Mouse (Mus musculus): ENCODE data around the gene Tbk1. TPM values are rescaled to one million over a fixed set of nuclear protein-coding genes. Genes with fewer than 3 reads are reported as not detected.
A peak's percentile ranks its signal among the peaks of the same experiment; 100 is the strongest.

The Tbk1 gene
- total and polyA plus RNA-seq, 3 experiments, result 29.5 to 46.0 (median 44.0) TPM

GRCm38 (mm10) chr10:121625407-121626185 is 39.0 kb upstream of the Tbk1 start:
- Histone ChIP-seq H3K27ac (ENCODE audit: insufficient read depth, low read depth) (peak overlapping the region; percentile 91), H3K9ac (ENCODE audit: insufficient read depth, low read depth) (peak overlapping the region; percentile 98), H3K4me3 (replicated peaks in 1 of 3; ENCODE audit: low read depth in 2 of 3, low read length in 2 of 3, poor library complexity in 1 of 3) (peak overlapping the region; percentile 82 to 93 (median 85)), H3K4me2 (ENCODE audit: insufficient read depth, low read depth, poor library complexity, severe bottlenecking) (peak overlapping the region; percentile 93), H3K36me3 (replicated peaks in 1 of 2; ENCODE audit: control insufficient read depth in 1 of 2, insufficient read depth in 1 of 2, low read length in 1 of 2) (peaks cover 13 to 32% of the 10 kb centered on the region in 2 experiments), H3K4me1 (ENCODE audit: control insufficient read depth in 1 of 2, insufficient read depth in 2 of 2) (peaks cover 15 to 36% of the 10 kb centered on the region in 2 experiments), H3K79me2 (replicated peaks; ENCODE audit: control insufficient read depth, extremely low read depth, insufficient read depth, poor library complexity, severe bottlenecking) (peaks cover 47% of the 10 kb centered on the region), H3K9me3 (replicated peaks; ENCODE audit: low read length) (no peaks in the 10 kb centered on the region), H3K27me3 (replicated peaks) (no peaks in the 10 kb centered on the region)
- dilution Hi-C loops (cut with MboI; ENCODE audit: extremely low pct_ligation_motif_present, extremely low pct_unique_long_range_greater_than_20kb, low sequenced_read_pairs), result no loop called here
- in situ Hi-C loops (cut with MboI; ENCODE audit: low pct_ligation_motif_present, low pct_unique_long_range_greater_than_20kb, low sequenced_read_pairs), result no loop called here
- no peak for TF ChIP-seq E2F4 (IDR thresholded peaks at IDR 0.05; ENCODE audit: insufficient replicate concordance, low read depth, low read length)
- peak; percentile 72; the same call in 1 of the 2 replicates for TF ChIP-seq MAX (IDR thresholded peaks at IDR 0.05; ENCODE audit: low read length)
- no peak for TF ChIP-seq NELFE (IDR thresholded peaks at IDR 0.05; ENCODE audit: low read depth, low read length)
- TF ChIP-seq RCOR1 (conservative IDR thresholded peaks at IDR 0.05; ENCODE audit: low read depth, low read length), result no peak
- no peak; the same call in 1 of the 2 replicates for TF ChIP-seq ZMIZ1 (IDR thresholded peaks at IDR 0.05; ENCODE audit: low read depth, low read length)
- no peak for TF ChIP-seq GABPA (IDR thresholded peaks at IDR 0.05; ENCODE audit: insufficient replicate concordance, low read depth, low read length)
- no peak for TF ChIP-seq RAD21 (IDR thresholded peaks at IDR 0.05; ENCODE audit: low read depth, low read length)
- no peak for TF ChIP-seq CHD2 (IDR thresholded peaks at IDR 0.05; ENCODE audit: low read length)
- TF ChIP-seq JUN (IDR thresholded peaks at IDR 0.05; ENCODE audit: insufficient read depth, low read depth, low read length), result no peak
- TF ChIP-seq JUND (conservative IDR thresholded peaks at IDR 0.05; ENCODE audit: low read depth, low read length), result no peak
- no peak for TF ChIP-seq HCFC1 (IDR thresholded peaks at IDR 0.05; ENCODE audit: low read depth, low read length)
- TF ChIP-seq SMC3 (IDR thresholded peaks at IDR 0.05; ENCODE audit: low read depth, low read length), result no peak
- TF ChIP-seq MYC (IDR thresholded peaks at IDR 0.05; ENCODE audit: low read depth, low read length), result no peak; the same call in none of the 2 replicates
- TF ChIP-seq ELF1 (IDR thresholded peaks at IDR 0.05; ENCODE audit: low read depth, low read length), result no peak
- TF ChIP-seq POLR2AphosphoS2 (IDR thresholded peaks at IDR 0.05; ENCODE audit: low read depth, low read length), result no peak
- peak; percentile 18; the same call in 1 of the 2 replicates for TF ChIP-seq CHD1 (IDR thresholded peaks at IDR 0.05; ENCODE audit: low read depth, low read length)
- no peak for TF ChIP-seq UBTF (IDR thresholded peaks at IDR 0.05; ENCODE audit: low read depth, low read length)
- no peak for TF ChIP-seq ZC3H11A (IDR thresholded peaks at IDR 0.05; ENCODE audit: low read depth, low read length)
- no peak for TF ChIP-seq MAFK (IDR thresholded peaks at IDR 0.05; ENCODE audit: insufficient replicate concordance, low read length)
- no peak for TF ChIP-seq MAZ (IDR thresholded peaks at IDR 0.05; ENCODE audit: low read depth, low read length)
- no peak for TF ChIP-seq KAT2A (IDR thresholded peaks at IDR 0.05; ENCODE audit: insufficient replicate concordance, low read length)
- TF ChIP-seq NRF1 (IDR thresholded peaks at IDR 0.05; ENCODE audit: low read depth, low read length), result no peak
- no peak for TF ChIP-seq EP300 (IDR thresholded peaks at IDR 0.05; ENCODE audit: low read length)
- 0 out of 2 replicates have a peak, but pooled peaks have one; percentile 27 for TF ChIP-seq TBP (conservative IDR thresholded peaks at IDR 0.05; ENCODE audit: low read depth, low read length)
- peak; percentile 21 for TF ChIP-seq SIN3A (IDR thresholded peaks at IDR 0.05; ENCODE audit: low read length)
- TF ChIP-seq ZNF384 (IDR thresholded peaks at IDR 0.05; ENCODE audit: low read depth, low read length), result peak; percentile 2; the same call in 1 of the 2 replicates
- TF ChIP-seq TCF12 (IDR thresholded peaks at IDR 0.05; ENCODE audit: low read depth, low read length), result no peak
- peak; percentile 49 for DNase-seq (ENCODE audit: extremely low read depth)

All from CH12.LX (cell line).